Mouse (Mus musculus) thymus, postnatal 0 days (tissue): ENCODE results near the gene Eva1b. TPM values are rescaled to one million over a fixed set of nuclear protein-coding genes. Genes with fewer than 3 reads are reported as not detected.

Experiments
- polyA plus RNA-seq: library from polyadenylated mRNA; unstranded; fragments of >200 nt; fragmentation: Nextera tagmentation; extraction: Ambion mirVana; gene quantifications from 2 replicates; pipeline ENCODE4 v1.2.1, GENCODE M21; 2015

Eva1b gene
- polyA plus RNA-seq, 1 experiment from 2014 or later: 28.7 TPM

Other genes with a start within 250 kb of the Eva1b start
- gene Csf3r, start 123.2 kb upstream of the Eva1b start, polyA plus RNA-seq: 0.43 and 0.48 TPM in 2 replicates
- 118 and 143 TPM in 2 replicates for gene Mrps15, start 100.8 kb upstream of the Eva1b start, polyA plus RNA-seq
- 4.8 and 5.0 TPM in 2 replicates for gene Oscp1, start 89.2 kb upstream of the Eva1b start, polyA plus RNA-seq
- 55.9 and 61.0 TPM in 2 replicates for gene Lsm10, start 51.1 kb upstream of the Eva1b start, polyA plus RNA-seq
- gene Stk40, start 43.8 kb upstream of the Eva1b start, polyA plus RNA-seq: 26.5 and 28.8 TPM in 2 replicates
- gene Sh3d21, start 15.7 kb downstream of the Eva1b start, polyA plus RNA-seq: 2.2 and 2.7 TPM in 2 replicates
- 173 and 202 TPM in 2 replicates for gene Thrap3, start 55.0 kb downstream of the Eva1b start, polyA plus RNA-seq
- gene Map7d1, start 108.6 kb downstream of the Eva1b start, polyA plus RNA-seq: 15.9 and 18.2 TPM in 2 replicates
- 112 and 123 TPM in 2 replicates for gene Trappc3, start 114.6 kb downstream of the Eva1b start, polyA plus RNA-seq
- gene Col8a2, start 139.0 kb downstream of the Eva1b start, polyA plus RNA-seq: 3.1 and 3.5 TPM in 2 replicates
- gene Adprhl2, start 174.0 kb downstream of the Eva1b start, polyA plus RNA-seq: 70.4 and 73.0 TPM in 2 replicates
- gene Tekt2, start 177.9 kb downstream of the Eva1b start, polyA plus RNA-seq: 2.3 and 2.4 TPM in 2 replicates